Mouse (Mus musculus): ENCODE measurements around the gene Ano1. TPM values are rescaled to one million over a fixed set of nuclear protein-coding genes. Genes with fewer than 3 reads are reported as not detected.

Ano1 gene
- polyA plus RNA-seq (2014; fragmentation: Nextera tagmentation; extraction: Ambion mirVana), result 6.2 and 7.1 TPM in 2 replicates

DNA sequence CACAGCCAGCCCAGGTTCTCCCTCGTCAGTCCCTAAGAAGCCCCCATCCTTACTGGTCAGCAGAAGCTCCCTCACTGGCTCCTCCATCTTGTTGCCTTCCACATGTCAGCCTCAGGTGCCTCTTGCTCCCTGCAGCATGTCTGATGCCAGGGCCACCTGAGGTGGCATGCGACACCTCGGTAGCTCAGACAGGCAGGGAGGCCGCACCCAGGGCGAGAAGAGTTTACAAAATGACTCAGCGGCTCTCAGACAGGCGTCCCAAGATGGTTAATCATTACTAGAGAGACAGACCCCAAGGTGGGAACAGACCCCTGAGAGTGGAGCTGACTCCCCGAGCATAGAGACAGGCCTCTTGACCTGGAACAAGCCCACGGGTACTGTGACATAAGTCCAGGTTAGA lies at the start of gene Ano1:
Gene Ano1, minus strand, starts transcription at position 142 of the 400 bp plus-strand sequence.
- Histone ChIP-seq H3K4me2 (replicated peaks; ENCODE audit: low read depth, low read length) (no peak within 1 kb of the TSS), H3K9ac (ENCODE audit: low read depth, low read length) (no peak within 1 kb of the TSS), H3K4me1 (replicated peaks; ENCODE audit: control insufficient read depth, insufficient read depth, low read length) (no peaks in the 10 kb centered on the region), H3K36me3 (ENCODE audit: control insufficient read depth, insufficient read depth, low read length) (no peaks in the 10 kb centered on the region), H3K27me3 (ENCODE audit: control insufficient read depth, insufficient read depth, low read length) (no peaks in the 10 kb centered on the region), H3K9me3 (ENCODE audit: control insufficient read depth, low read length) (no peaks in the 10 kb centered on the region), H3K27ac (ENCODE audit: low read depth, low read length) (no peak within 1 kb of the TSS), H3K4me3 (ENCODE audit: low read depth, low read length) (no peak within 1 kb of the TSS)
- ATAC-seq (ENCODE audit: low FRiP score), result no peak
- WGBS, result 72% methylated on average over 9 of the region's 9 CpGs
- no peak for DNase-seq (ENCODE audit: low spot score)

DNA sequence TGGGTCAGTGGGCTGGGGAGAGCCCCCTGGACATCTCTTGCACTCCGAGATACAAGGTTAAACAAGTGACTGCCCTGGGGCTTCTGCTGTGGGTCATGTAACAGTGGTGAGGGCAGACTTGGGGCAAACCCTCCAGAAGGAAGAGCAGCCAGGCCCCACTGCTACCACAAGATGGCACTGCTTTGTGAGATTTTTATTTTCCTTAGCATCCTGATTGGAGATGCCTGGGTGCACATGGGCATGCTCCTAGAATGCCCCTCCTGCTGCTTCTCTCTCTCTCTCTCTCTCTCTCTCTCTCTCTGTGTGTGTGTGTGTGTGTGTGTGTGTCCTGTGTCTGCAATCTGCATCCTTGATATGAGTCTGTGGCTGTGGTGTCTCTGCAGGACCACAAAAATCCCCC lies 46.7 kb upstream of the Ano1 start:
- no peak overlapping the region for H3K4me3 ChIP-seq (ENCODE audit: low read depth, low read length)
- no peaks in the 10 kb centered on the region for H3K9me3 ChIP-seq (ENCODE audit: control insufficient read depth, low read length)
- no peaks in the 10 kb centered on the region for H3K36me3 ChIP-seq (ENCODE audit: control insufficient read depth, insufficient read depth, low read length)
- no peaks in the 10 kb centered on the region for H3K27me3 ChIP-seq (ENCODE audit: control insufficient read depth, insufficient read depth, low read length)
- ATAC-seq (ENCODE audit: low FRiP score) (no peak), DNase-seq (ENCODE audit: low spot score) (peak; percentile 69)
- no peak overlapping the region for H3K4me2 ChIP-seq (replicated peaks; ENCODE audit: low read depth, low read length)
- H3K9ac ChIP-seq (ENCODE audit: low read depth, low read length), result no peak overlapping the region
- no peaks in the 10 kb centered on the region for H3K4me1 ChIP-seq (replicated peaks; ENCODE audit: control insufficient read depth, insufficient read depth, low read length)
- 35% methylated on average over 1 of the region's 1 CpGs for WGBS
- H3K27ac ChIP-seq (ENCODE audit: low read depth, low read length), result no peak overlapping the region

GRCm38 (mm10) chr7:144796986-144797735 lies 45.4 kb upstream of the Ano1 start:
- H3K4me1 ChIP-seq (replicated peaks; ENCODE audit: control insufficient read depth, insufficient read depth, low read length), result no peaks in the 10 kb centered on the region
- H3K4me3 ChIP-seq (ENCODE audit: low read depth, low read length), result no peak overlapping the region
- H3K36me3 ChIP-seq (ENCODE audit: control insufficient read depth, insufficient read depth, low read length), result no peaks in the 10 kb centered on the region
- no peaks in the 10 kb centered on the region for H3K27me3 ChIP-seq (ENCODE audit: control insufficient read depth, insufficient read depth, low read length)
- H3K9me3 ChIP-seq (ENCODE audit: control insufficient read depth, low read length), result no peaks in the 10 kb centered on the region
- ATAC-seq (ENCODE audit: low FRiP score) (no peak), DNase-seq (ENCODE audit: low spot score) (peak; percentile 19)
- no peak overlapping the region for H3K9ac ChIP-seq (ENCODE audit: low read depth, low read length)
- 58% methylated on average over 17 of the region's 17 CpGs for WGBS
- no peak overlapping the region for H3K27ac ChIP-seq (ENCODE audit: low read depth, low read length)
- H3K4me2 ChIP-seq (replicated peaks; ENCODE audit: low read depth, low read length), result no peak overlapping the region

DNA sequence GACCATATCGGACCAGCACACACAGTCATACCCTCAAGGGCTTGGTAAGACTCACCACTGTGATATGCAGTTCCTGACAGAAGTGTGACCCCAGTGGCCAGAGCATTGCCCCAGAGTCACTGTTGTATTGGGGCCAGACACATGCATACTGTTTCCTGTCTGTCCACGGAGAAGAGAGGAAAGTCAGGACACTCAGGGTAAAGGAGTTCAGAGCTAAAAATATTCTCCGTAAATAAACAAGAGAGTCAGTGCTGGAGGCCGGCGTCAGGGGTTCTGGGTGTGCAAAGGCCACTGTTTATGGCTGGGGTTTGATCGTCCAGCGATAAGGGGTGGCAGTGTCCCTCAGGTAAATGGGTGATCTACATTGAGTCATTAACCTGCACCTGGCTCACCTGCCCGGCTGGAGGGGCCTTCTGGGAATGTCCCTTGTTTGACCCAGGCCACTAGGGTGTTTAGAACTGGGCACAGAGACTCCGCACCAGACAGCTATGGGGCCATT lies 44.3 kb upstream of the Ano1 start:
- DNase-seq (ENCODE audit: low spot score) (no peak), ATAC-seq (ENCODE audit: low FRiP score) (no peak)
- Histone ChIP-seq H3K9me3 (ENCODE audit: control insufficient read depth, low read length) (no peaks in the 10 kb centered on the region), H3K4me2 (replicated peaks; ENCODE audit: low read depth, low read length) (no peak overlapping the region), H3K27me3 (ENCODE audit: control insufficient read depth, insufficient read depth, low read length) (no peaks in the 10 kb centered on the region), H3K27ac (ENCODE audit: low read depth, low read length) (no peak overlapping the region), H3K4me1 (replicated peaks; ENCODE audit: control insufficient read depth, insufficient read depth, low read length) (no peaks in the 10 kb centered on the region), H3K36me3 (ENCODE audit: control insufficient read depth, insufficient read depth, low read length) (no peaks in the 10 kb centered on the region), H3K9ac (ENCODE audit: low read depth, low read length) (no peak overlapping the region), H3K4me3 (ENCODE audit: low read depth, low read length) (no peak overlapping the region)
- 84% methylated on average over 9 of the region's 9 CpGs for WGBS

- Histone ChIP-seq H3K27ac (ENCODE audit: low read depth, low read length) (no peak overlapping the region), H3K4me1 (replicated peaks; ENCODE audit: control insufficient read depth, insufficient read depth, low read length) (no peaks in the 10 kb centered on the region), H3K4me3 (ENCODE audit: low read depth, low read length) (no peak overlapping the region), H3K4me2 (replicated peaks; ENCODE audit: low read depth, low read length) (no peak overlapping the region), H3K27me3 (ENCODE audit: control insufficient read depth, insufficient read depth, low read length) (no peaks in the 10 kb centered on the region; the same call in 1 of the 2 replicates), H3K9me3 (ENCODE audit: control insufficient read depth, low read length) (no peaks in the 10 kb centered on the region), H3K9ac (ENCODE audit: low read depth, low read length) (no peak overlapping the region), H3K36me3 (ENCODE audit: control insufficient read depth, insufficient read depth, low read length) (no peaks in the 10 kb centered on the region)
- 90% methylated on average over 10 of the region's 10 CpGs for WGBS
- DNase-seq (ENCODE audit: low spot score) (no peak), ATAC-seq (ENCODE audit: low FRiP score) (no peak)
These were observed 41.5 kb upstream of the Ano1 start for GRCm38 (mm10) chr7:144793296-144793695.

DNA sequence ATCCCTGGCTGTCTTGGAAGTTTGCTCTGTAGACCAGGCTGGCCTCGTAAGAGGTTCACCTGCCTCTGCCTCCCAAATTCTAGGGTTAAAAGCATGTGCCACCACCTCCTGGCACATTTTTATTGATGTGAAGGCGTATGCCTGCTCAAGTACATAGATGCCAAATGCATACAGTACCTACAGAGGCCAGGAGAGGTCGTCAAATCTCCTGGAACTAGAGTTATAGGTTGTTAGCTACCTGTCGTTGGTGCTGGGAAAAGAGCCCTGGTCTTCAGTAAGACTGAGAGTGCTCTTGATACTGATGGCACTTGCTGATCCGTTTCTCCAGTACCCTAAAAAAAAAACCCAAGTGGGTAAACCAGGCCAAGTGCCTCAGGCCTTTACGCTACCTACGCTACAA lies 39.7 kb upstream of the Ano1 start:
- 91% methylated on average over 7 of the region's 7 CpGs for WGBS
- H3K27me3 ChIP-seq (ENCODE audit: control insufficient read depth, insufficient read depth, low read length), result no peaks in the 10 kb centered on the region; the same call in 1 of the 2 replicates

DNA sequence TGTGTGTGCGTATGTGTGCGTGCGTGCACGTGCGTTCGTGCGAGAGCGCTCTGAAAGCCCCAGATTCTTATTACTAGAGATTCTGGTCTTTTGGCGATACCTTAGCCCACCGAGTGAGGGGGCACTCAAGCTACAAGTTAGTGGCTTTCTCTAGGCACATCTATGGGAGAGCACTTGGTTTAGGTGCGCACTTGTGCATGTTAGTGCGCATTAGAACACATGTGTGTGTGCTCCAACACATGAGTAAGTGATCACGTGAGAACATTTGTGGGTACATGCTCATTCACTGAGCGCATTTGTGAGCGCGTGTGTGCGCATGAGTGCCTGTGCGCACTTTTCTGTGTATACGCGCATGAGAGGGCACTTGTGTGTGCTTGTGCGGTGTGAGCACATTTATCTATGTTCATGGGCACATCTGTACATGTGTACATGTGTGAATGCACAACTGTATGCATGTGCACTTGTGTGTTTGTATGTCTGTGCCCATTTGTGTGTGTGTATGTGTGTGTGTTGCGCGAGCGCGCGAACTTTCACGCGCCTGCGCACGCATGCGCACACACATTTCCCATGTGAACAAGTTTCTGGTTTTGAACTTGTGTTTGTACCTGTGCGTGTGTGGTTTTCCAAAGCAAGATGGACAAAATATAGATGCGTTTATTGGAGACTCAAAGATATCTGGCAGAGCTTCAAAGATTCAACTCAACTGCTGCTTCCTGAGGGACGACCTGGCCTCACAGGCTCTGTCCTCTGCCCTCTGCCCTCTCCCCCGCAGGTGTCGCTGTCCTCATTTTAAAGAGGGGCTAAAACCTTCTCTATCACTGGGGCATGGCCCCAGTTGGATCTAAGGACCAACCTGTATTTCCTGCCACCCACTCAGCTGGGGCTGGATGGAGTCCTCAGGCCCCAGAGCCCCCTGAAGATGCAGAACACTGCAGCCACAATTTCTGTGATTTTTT lies 38.1 kb upstream of the Ano1 start:
- peak overlapping the region; percentile 22 for H3K4me2 ChIP-seq (replicated peaks; ENCODE audit: low read depth, low read length)
- WGBS, result 45% methylated on average over 36 of the region's 36 CpGs

More for the DNA sequence above, 39.7 kb upstream of the Ano1 start:
- no peak overlapping the region for H3K4me3 ChIP-seq (ENCODE audit: low read depth, low read length)
- H3K27ac ChIP-seq (ENCODE audit: low read depth, low read length), result no peak overlapping the region
- H3K9me3 ChIP-seq (ENCODE audit: control insufficient read depth, low read length), result no peaks in the 10 kb centered on the region
- H3K4me2 ChIP-seq (replicated peaks; ENCODE audit: low read depth, low read length), result no peak overlapping the region
- DNase-seq (ENCODE audit: low spot score), result no peak
- H3K9ac ChIP-seq (ENCODE audit: low read depth, low read length), result no peak overlapping the region
- no peaks in the 10 kb centered on the region for H3K4me1 ChIP-seq (replicated peaks; ENCODE audit: control insufficient read depth, insufficient read depth, low read length)
- H3K36me3 ChIP-seq (ENCODE audit: control insufficient read depth, insufficient read depth, low read length), result no peaks in the 10 kb centered on the region
- no peak for ATAC-seq (ENCODE audit: low FRiP score)

DNA sequence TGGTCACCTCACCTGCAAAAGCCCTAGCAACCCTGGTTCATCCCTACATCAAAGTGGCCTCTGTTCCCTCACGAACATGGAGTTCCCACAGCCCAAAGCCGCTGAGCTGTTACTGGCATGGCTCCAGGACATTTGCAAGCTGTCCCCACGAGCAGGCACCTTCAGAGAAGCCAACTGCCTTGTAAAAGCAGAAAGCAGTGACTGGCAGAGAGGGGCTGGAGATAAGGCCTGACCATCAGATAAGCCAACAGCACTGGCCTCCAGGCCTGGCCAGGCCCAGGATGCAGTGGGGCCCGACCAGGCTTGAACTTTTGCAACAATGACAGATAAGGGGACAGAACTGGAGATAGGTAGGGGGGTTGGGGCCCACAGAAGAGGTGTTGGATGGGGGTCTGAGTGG lies 36.9 kb upstream of the Ano1 start:
- no peak for ATAC-seq (ENCODE audit: low FRiP score)
- no peaks in the 10 kb centered on the region for H3K36me3 ChIP-seq (ENCODE audit: control insufficient read depth, insufficient read depth, low read length)
- H3K9me3 ChIP-seq (ENCODE audit: control insufficient read depth, low read length), result no peaks in the 10 kb centered on the region
- WGBS, result 73% methylated on average over 4 of the region's 4 CpGs
- no peak overlapping the region for H3K9ac ChIP-seq (ENCODE audit: low read depth, low read length)
- H3K27ac ChIP-seq (ENCODE audit: low read depth, low read length), result no peak overlapping the region
- no peak for DNase-seq (ENCODE audit: low spot score)
- H3K4me3 ChIP-seq (ENCODE audit: low read depth, low read length), result no peak overlapping the region
- H3K4me2 ChIP-seq (replicated peaks; ENCODE audit: low read depth, low read length), result no peak overlapping the region
- no peaks in the 10 kb centered on the region for H3K4me1 ChIP-seq (replicated peaks; ENCODE audit: control insufficient read depth, insufficient read depth, low read length)
- H3K27me3 ChIP-seq (ENCODE audit: control insufficient read depth, insufficient read depth, low read length), result no peaks in the 10 kb centered on the region; the same call in 1 of the 2 replicates

More for the DNA sequence above, 38.1 kb upstream of the Ano1 start:
- no peaks in the 10 kb centered on the region; the same call in 1 of the 2 replicates for H3K27me3 ChIP-seq (ENCODE audit: control insufficient read depth, insufficient read depth, low read length)
- ATAC-seq (ENCODE audit: low FRiP score), result no peak
- no peaks in the 10 kb centered on the region for H3K4me1 ChIP-seq (replicated peaks; ENCODE audit: control insufficient read depth, insufficient read depth, low read length)
- H3K4me3 ChIP-seq (ENCODE audit: low read depth, low read length), result peak overlapping the region; percentile 10; the same call in 1 of the 2 replicates
- H3K9me3 ChIP-seq (ENCODE audit: control insufficient read depth, low read length), result no peaks in the 10 kb centered on the region
- H3K36me3 ChIP-seq (ENCODE audit: control insufficient read depth, insufficient read depth, low read length), result no peaks in the 10 kb centered on the region
- no peak overlapping the region for H3K9ac ChIP-seq (ENCODE audit: low read depth, low read length)
- H3K27ac ChIP-seq (ENCODE audit: low read depth, low read length), result no peak overlapping the region
- DNase-seq (ENCODE audit: low spot score), result peak; percentile 54
